Mouse (Mus musculus): ENCODE measurements around the gene Usp17ld.
"Not testable (repeated sequence)": the region's sequence is repeated elsewhere in the genome, so short reads cannot be mapped to it uniquely, and the experiment has no call there.

The Usp17ld gene

DNA sequence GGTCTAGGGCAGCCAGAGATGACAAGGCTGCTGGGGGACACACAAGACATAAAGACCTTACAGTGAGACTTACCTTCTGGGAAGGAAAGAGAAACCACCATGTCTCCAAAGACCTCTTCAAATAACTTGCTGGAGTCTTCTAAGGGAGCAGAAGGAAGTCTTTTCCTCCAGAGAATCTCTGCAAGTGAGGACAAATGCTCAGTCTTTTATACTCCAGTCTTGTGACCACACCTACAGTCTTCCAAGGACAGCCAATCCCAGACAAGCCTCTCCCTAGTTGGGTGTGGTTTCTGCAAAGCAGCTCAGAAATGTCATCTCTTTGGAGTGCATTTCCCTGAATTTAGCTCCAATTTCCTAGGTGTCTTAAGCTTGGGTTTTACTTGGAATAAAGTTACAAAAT is at the start of gene Usp17ld:
TSS of gene Usp17ld (minus strand) at position 101 of the 400 bp plus-strand sequence.
- not testable (repeated sequence) for DNase-seq (ENCODE audit: low spot score in 2 of 2)

DNA sequence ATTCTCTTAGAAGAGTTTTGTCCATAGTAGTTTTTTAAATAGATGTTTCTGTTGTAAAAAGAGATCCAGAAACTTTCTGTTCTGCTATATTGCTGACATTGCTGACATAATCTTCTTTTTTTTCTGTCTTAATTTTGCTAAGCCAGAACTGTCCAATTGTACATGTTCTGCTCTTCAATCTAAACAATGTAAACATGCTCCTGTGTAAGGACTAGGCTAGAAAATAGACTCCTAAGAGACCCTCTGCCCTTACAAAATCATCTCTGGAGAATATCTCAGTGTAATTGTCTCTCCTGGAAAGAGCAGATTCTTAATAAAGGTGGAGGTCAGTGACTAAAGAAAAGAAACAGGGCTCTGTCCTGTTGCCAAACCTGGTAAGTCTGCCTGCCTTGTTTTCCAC is 35.6 kb downstream of the Usp17ld start, which contains the start of gene Olfr594:
TSS of gene Olfr594 (plus strand) at position 301 of the 400 bp plus-strand sequence.
- DNase-seq (ENCODE audit: low spot score in 2 of 2): no peak

- DNase-seq (ENCODE audit: low spot score in 2 of 2): not testable (repeated sequence)
These were observed 40.3 kb downstream of the Usp17ld start for GRCm38 (mm10) chr7:103212050-103212449.

GRCm38 (mm10) chr7:103211562-103211961 is 40.7 kb downstream of the Usp17ld start, which contains the start of gene Olfr593:
Gene Olfr593 (plus strand): TSS chr7:103211862.
- no peak for DNase-seq (ENCODE audit: low spot score in 2 of 2)

Measured in frontal cortex, postnatal 14 days (tissue).